Mouse (Mus musculus): Measurements from ENCODE around the gene Tekt2. TPM values are rescaled to one million over a fixed set of nuclear protein-coding genes. Genes with fewer than 3 reads are reported as not detected.
A peak's percentile ranks its signal among the peaks of the same experiment; 100 is the strongest.

Tekt2 gene
- 9.4 and 11.1 TPM in 2 replicates for polyA plus RNA-seq (2014; fragmentation: Nextera tagmentation; extraction: Ambion mirVana)

- Histone ChIP-seq H3K27ac (ENCODE audit: low read depth, low read length) (no peak within 1 kb of the TSS), H3K27me3 (replicated peaks; ENCODE audit: control insufficient read depth, insufficient read depth, low read length) (no peaks in the 10 kb centered on the region; the same call in 1 of the 2 replicates), H3K4me2 (ENCODE audit: low read length) (peak within 1 kb of the TSS; percentile 34), H3K9me3 (replicated peaks; ENCODE audit: control insufficient read depth, low read length) (no peaks in the 10 kb centered on the region), H3K36me3 (ENCODE audit: control insufficient read depth, insufficient read depth, low read length) (no peaks in the 10 kb centered on the region), H3K4me3 (ENCODE audit: low read depth, low read length) (no peak within 1 kb of the TSS), H3K4me1 (ENCODE audit: control insufficient read depth, insufficient read depth, low read length) (0 out of 2 replicates have a peak, but pooled peaks cover 8% of the 10 kb centered on the region), H3K9ac (ENCODE audit: low read length) (peak within 1 kb of the TSS; percentile 32; the same call in 1 of the 2 replicates)
- WGBS: 9% methylated on average over 23 of the region's 23 CpGs
- ATAC-seq: no peak
- DNase-seq (ENCODE audit: low spot score): no peak
These were observed at the start of gene Tekt2 for GRCm38 (mm10) chr4:126325281-126325861. TSS of gene Tekt2 (minus strand) at chr4:126325688.

GRCm38 (mm10) chr4:126371497-126371896 is 46.0 kb upstream of the Tekt2 start:
- Histone ChIP-seq H3K36me3 (ENCODE audit: control insufficient read depth, insufficient read depth, low read length) (peaks cover 18% of the 10 kb centered on the region; the same call in 1 of the 2 replicates), H3K27ac (ENCODE audit: low read depth, low read length) (no peak overlapping the region), H3K9ac (ENCODE audit: low read length) (no peak overlapping the region), H3K27me3 (replicated peaks; ENCODE audit: control insufficient read depth, insufficient read depth, low read length) (no peaks in the 10 kb centered on the region), H3K4me2 (ENCODE audit: low read length) (no peak overlapping the region), H3K4me1 (ENCODE audit: control insufficient read depth, insufficient read depth, low read length) (no peaks in the 10 kb centered on the region), H3K4me3 (ENCODE audit: low read depth, low read length) (no peak overlapping the region), H3K9me3 (replicated peaks; ENCODE audit: control insufficient read depth, low read length) (no peaks in the 10 kb centered on the region)
- WGBS: 71% methylated on average over 9 of the region's 9 CpGs
- DNase-seq (ENCODE audit: low spot score) (peak; percentile 29), ATAC-seq (no peak)

- DNase-seq (ENCODE audit: low spot score): no peak
- Histone ChIP-seq H3K4me3 (ENCODE audit: low read depth, low read length) (no peak overlapping the region), H3K27ac (ENCODE audit: low read depth, low read length) (no peak overlapping the region), H3K9ac (ENCODE audit: low read length) (no peak overlapping the region), H3K4me1 (ENCODE audit: control insufficient read depth, insufficient read depth, low read length) (no peaks in the 10 kb centered on the region), H3K27me3 (replicated peaks; ENCODE audit: control insufficient read depth, insufficient read depth, low read length) (no peaks in the 10 kb centered on the region), H3K9me3 (replicated peaks; ENCODE audit: control insufficient read depth, low read length) (no peaks in the 10 kb centered on the region), H3K4me2 (ENCODE audit: low read length) (no peak overlapping the region), H3K36me3 (ENCODE audit: control insufficient read depth, insufficient read depth, low read length) (peaks cover 35% of the 10 kb centered on the region)
- no peak for ATAC-seq
- WGBS: 100% methylated on average over 1 of the region's 1 CpGs
These were observed 34.6 kb upstream of the Tekt2 start for GRCm38 (mm10) chr4:126360069-126360468.

- 86% methylated on average over 4 of the region's 4 CpGs for WGBS
These were observed 18.0 kb upstream of the Tekt2 start for GRCm38 (mm10) chr4:126343451-126343850.

GRCm38 (mm10) chr4:126339461-126339860 is 14.0 kb upstream of the Tekt2 start:
- Histone ChIP-seq H3K4me2 (ENCODE audit: low read length) (no peak overlapping the region), H3K27me3 (replicated peaks; ENCODE audit: control insufficient read depth, insufficient read depth, low read length) (no peaks in the 10 kb centered on the region), H3K4me1 (ENCODE audit: control insufficient read depth, insufficient read depth, low read length) (no peaks in the 10 kb centered on the region), H3K27ac (ENCODE audit: low read depth, low read length) (no peak overlapping the region), H3K36me3 (ENCODE audit: control insufficient read depth, insufficient read depth, low read length) (peaks cover 13% of the 10 kb centered on the region; the same call in 1 of the 2 replicates), H3K9me3 (replicated peaks; ENCODE audit: control insufficient read depth, low read length) (no peaks in the 10 kb centered on the region), H3K9ac (ENCODE audit: low read length) (no peak overlapping the region), H3K4me3 (ENCODE audit: low read depth, low read length) (no peak overlapping the region)
- 73% methylated on average over 4 of the region's 4 CpGs for WGBS
- ATAC-seq (no peak), DNase-seq (ENCODE audit: low spot score) (no peak)

More at GRCm38 (mm10) chr4:126343451-126343850, 18.0 kb upstream of the Tekt2 start:
- H3K27me3 ChIP-seq (replicated peaks; ENCODE audit: control insufficient read depth, insufficient read depth, low read length): no peaks in the 10 kb centered on the region
- no peak overlapping the region for H3K4me3 ChIP-seq (ENCODE audit: low read depth, low read length)
- H3K4me1 ChIP-seq (ENCODE audit: control insufficient read depth, insufficient read depth, low read length): no peaks in the 10 kb centered on the region
- no peak overlapping the region for H3K4me2 ChIP-seq (ENCODE audit: low read length)
- DNase-seq (ENCODE audit: low spot score) (no peak), ATAC-seq (no peak)
- H3K9ac ChIP-seq (ENCODE audit: low read length): no peak overlapping the region
- peaks cover 37% of the 10 kb centered on the region for H3K36me3 ChIP-seq (ENCODE audit: control insufficient read depth, insufficient read depth, low read length)
- H3K27ac ChIP-seq (ENCODE audit: low read depth, low read length): no peak overlapping the region
- H3K9me3 ChIP-seq (replicated peaks; ENCODE audit: control insufficient read depth, low read length): no peaks in the 10 kb centered on the region

- Histone ChIP-seq H3K4me2 (ENCODE audit: low read length) (no peak overlapping the region), H3K9me3 (replicated peaks; ENCODE audit: control insufficient read depth, low read length) (no peaks in the 10 kb centered on the region), H3K9ac (ENCODE audit: low read length) (no peak overlapping the region), H3K4me1 (ENCODE audit: control insufficient read depth, insufficient read depth, low read length) (no peaks in the 10 kb centered on the region), H3K27ac (ENCODE audit: low read depth, low read length) (no peak overlapping the region), H3K36me3 (ENCODE audit: control insufficient read depth, insufficient read depth, low read length) (peaks cover 4% of the 10 kb centered on the region; the same call in 1 of the 2 replicates), H3K4me3 (ENCODE audit: low read depth, low read length) (no peak overlapping the region), H3K27me3 (replicated peaks; ENCODE audit: control insufficient read depth, insufficient read depth, low read length) (no peaks in the 10 kb centered on the region)
- WGBS: 46% methylated on average over 3 of the region's 3 CpGs
- ATAC-seq: no peak
- no peak for DNase-seq (ENCODE audit: low spot score)
These were observed 6.9 kb upstream of the Tekt2 start for GRCm38 (mm10) chr4:126332358-126332757.

- H3K4me3 ChIP-seq (ENCODE audit: low read depth, low read length): no peak overlapping the region
- H3K9me3 ChIP-seq (replicated peaks; ENCODE audit: control insufficient read depth, low read length): no peaks in the 10 kb centered on the region
- no peak overlapping the region for H3K9ac ChIP-seq (ENCODE audit: low read length)
- DNase-seq (ENCODE audit: low spot score) (no peak), ATAC-seq (no peak)
- no peaks in the 10 kb centered on the region for H3K27me3 ChIP-seq (replicated peaks; ENCODE audit: control insufficient read depth, insufficient read depth, low read length)
- WGBS: 86% methylated on average over 1 of the region's 1 CpGs
- no peak overlapping the region for H3K27ac ChIP-seq (ENCODE audit: low read depth, low read length)
- no peaks in the 10 kb centered on the region for H3K4me1 ChIP-seq (ENCODE audit: control insufficient read depth, insufficient read depth, low read length)
- H3K4me2 ChIP-seq (ENCODE audit: low read length): no peak overlapping the region
- H3K36me3 ChIP-seq (ENCODE audit: control insufficient read depth, insufficient read depth, low read length): no peaks in the 10 kb centered on the region; the same call in 1 of the 2 replicates
These were observed 6.3 kb upstream of the Tekt2 start for GRCm38 (mm10) chr4:126331751-126332150.

GRCm38 (mm10) chr4:126330295-126330694 is 4.8 kb upstream of the Tekt2 start:
- Histone ChIP-seq H3K4me1 (ENCODE audit: control insufficient read depth, insufficient read depth, low read length) (0 out of 2 replicates have a peak, but pooled peaks cover under 1% of the 10 kb centered on the region), H3K4me3 (ENCODE audit: low read depth, low read length) (no peak overlapping the region), H3K4me2 (ENCODE audit: low read length) (no peak overlapping the region), H3K9ac (ENCODE audit: low read length) (no peak overlapping the region), H3K9me3 (replicated peaks; ENCODE audit: control insufficient read depth, low read length) (no peaks in the 10 kb centered on the region), H3K36me3 (ENCODE audit: control insufficient read depth, insufficient read depth, low read length) (no peaks in the 10 kb centered on the region), H3K27me3 (replicated peaks; ENCODE audit: control insufficient read depth, insufficient read depth, low read length) (no peaks in the 10 kb centered on the region), H3K27ac (ENCODE audit: low read depth, low read length) (no peak overlapping the region)
- WGBS: 93% methylated on average over 4 of the region's 4 CpGs
- no peak for DNase-seq (ENCODE audit: low spot score)
- ATAC-seq: no peak

- no peak overlapping the region for H3K27ac ChIP-seq (ENCODE audit: low read depth, low read length)
- H3K9me3 ChIP-seq (replicated peaks; ENCODE audit: control insufficient read depth, low read length): no peaks in the 10 kb centered on the region
- H3K9ac ChIP-seq (ENCODE audit: low read length): no peak overlapping the region
- H3K36me3 ChIP-seq (ENCODE audit: control insufficient read depth, insufficient read depth, low read length): no peaks in the 10 kb centered on the region
- WGBS: 28% methylated on average over 6 of the region's 6 CpGs
- H3K4me1 ChIP-seq (ENCODE audit: control insufficient read depth, insufficient read depth, low read length): 0 out of 2 replicates have a peak, but pooled peaks cover 5% of the 10 kb centered on the region
- no peak overlapping the region for H3K4me2 ChIP-seq (ENCODE audit: low read length)
- no peak for ATAC-seq
- H3K4me3 ChIP-seq (ENCODE audit: low read depth, low read length): no peak overlapping the region
- DNase-seq (ENCODE audit: low spot score): no peak
- H3K27me3 ChIP-seq (replicated peaks; ENCODE audit: control insufficient read depth, insufficient read depth, low read length): no peaks in the 10 kb centered on the region; the same call in 1 of the 2 replicates
These were observed 548 bp upstream of the Tekt2 start for GRCm38 (mm10) chr4:126326036-126326435.

All from forebrain, embryonic 14.5 days (tissue).